Mouse (Mus musculus) lung, adult 2 months (tissue): ENCODE data around the gene Art5.

Experiments used
- CTCF ChIP-seq: fragments of 200-500 bp; IDR thresholded peaks from 2 replicates; pipeline ENCODE4 v1.5.1; 2011; ENCODE audit warnings: mild to moderate bottlenecking, low read length, control low read depth; ENCODE audit not compliant: insufficient read depth
- POLR2A ChIP-seq: fragments of 200-500 bp; IDR thresholded peaks from 2 replicates; pipeline ENCODE4 v1.6.1; 2011; ENCODE audit warnings: low read depth, mild to moderate bottlenecking, control low read depth, low read length, borderline replicate concordance; ENCODE audit errors: extremely low read depth

DNA sequence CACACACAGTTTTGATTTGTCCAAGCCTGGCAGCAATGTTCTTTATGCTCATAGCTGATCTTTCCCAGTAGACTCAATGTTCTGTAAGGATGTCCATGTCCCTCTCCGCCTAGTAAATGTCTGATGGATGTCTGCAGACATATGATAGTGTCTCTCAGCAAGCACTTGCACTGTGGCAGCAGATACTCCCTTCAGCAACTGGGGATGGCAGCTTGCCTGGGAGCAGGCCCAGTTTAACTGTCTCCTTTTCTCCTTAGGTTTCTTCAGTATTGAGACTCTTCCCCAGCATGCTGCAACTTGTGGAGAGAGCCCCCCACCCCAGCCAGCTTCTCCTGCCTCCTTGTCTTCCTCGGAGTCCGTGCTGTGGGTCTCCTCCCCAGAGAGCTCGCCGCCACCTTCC is 27.5 kb downstream of the Art5 start:
- TF ChIP-seq POLR2A (no peak), CTCF (no peak)
